Mouse (Mus musculus): ENCODE measurements at regions not wholly inside any gene's neighbourhood (a gene's known extent, or its start where the extent isn't known, plus 50 kb on each side); places are given as distances from the start of the nearest gene placed in this dataset.

DNA sequence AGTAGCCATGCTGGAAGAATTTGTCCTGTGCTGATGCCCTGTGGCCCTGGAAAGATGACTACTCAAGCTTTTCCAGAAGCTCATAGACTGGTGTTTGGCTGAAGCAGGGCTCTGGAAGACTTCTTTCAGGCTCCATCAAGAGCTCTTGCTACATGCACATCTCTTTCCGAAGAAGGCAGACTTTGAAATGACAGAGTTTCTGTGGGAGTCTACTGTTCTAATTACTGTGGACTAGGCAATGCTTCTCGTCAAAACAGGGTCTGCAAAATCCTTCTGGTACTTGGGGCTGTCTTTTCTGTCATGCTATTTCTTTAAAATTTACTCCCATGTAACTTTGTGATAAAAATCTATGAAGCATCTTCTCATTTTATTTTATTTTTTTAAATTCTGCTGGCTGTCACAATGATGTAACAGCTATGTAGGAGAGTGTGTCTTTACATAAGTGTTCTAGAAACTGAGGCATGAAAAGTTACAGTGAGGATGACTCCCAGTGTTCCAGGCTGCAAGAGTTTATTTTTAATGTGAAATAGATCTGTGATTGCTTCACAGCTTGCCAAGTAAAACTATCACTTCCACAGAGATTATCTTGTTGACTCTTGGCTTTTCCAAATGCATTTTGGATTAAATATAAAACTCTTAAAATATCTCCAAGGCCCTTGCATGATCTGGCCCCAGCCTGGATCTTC lies 244.9 kb upstream of the Nmur2 start:
- H3K4me3 ChIP-seq (replicated peaks), result no peak overlapping the region
- no peak overlapping the region for H3K27ac ChIP-seq
- WGBS, result 78% methylated on average over 2 of the region's 2 CpGs
- ATAC-seq (ENCODE audit: insufficient number of reproducible peaks, insufficient read depth, low FRiP score, low TSS enrichment, low read depth), result no peak
- H3K4me1 ChIP-seq (replicated peaks), result no peaks in the 10 kb centered on the region
- H3K27me3 ChIP-seq, result no peaks in the 10 kb centered on the region
- no peaks in the 10 kb centered on the region for H3K9me3 ChIP-seq
- H3K9ac ChIP-seq (replicated peaks), result no peak overlapping the region
- H3K36me3 ChIP-seq, result no peaks in the 10 kb centered on the region
- no peak overlapping the region for H3K4me2 ChIP-seq

- Histone ChIP-seq H3K4me3 (replicated peaks) (no peak overlapping the region), H3K27ac (no peak overlapping the region), H3K9ac (replicated peaks) (no peak overlapping the region), H3K4me2 (no peak overlapping the region), H3K27me3 (no peaks in the 10 kb centered on the region), H3K4me1 (replicated peaks) (no peaks in the 10 kb centered on the region), H3K9me3 (no peaks in the 10 kb centered on the region), H3K36me3 (no peaks in the 10 kb centered on the region)
- no peak for ATAC-seq (ENCODE audit: insufficient number of reproducible peaks, insufficient read depth, low FRiP score, low TSS enrichment, low read depth)
- 83% methylated on average over 4 of the region's 4 CpGs for WGBS
Measured at GRCm38 (mm10) chr11:56281201-56281600, 240.4 kb upstream of the Nmur2 start.

DNA sequence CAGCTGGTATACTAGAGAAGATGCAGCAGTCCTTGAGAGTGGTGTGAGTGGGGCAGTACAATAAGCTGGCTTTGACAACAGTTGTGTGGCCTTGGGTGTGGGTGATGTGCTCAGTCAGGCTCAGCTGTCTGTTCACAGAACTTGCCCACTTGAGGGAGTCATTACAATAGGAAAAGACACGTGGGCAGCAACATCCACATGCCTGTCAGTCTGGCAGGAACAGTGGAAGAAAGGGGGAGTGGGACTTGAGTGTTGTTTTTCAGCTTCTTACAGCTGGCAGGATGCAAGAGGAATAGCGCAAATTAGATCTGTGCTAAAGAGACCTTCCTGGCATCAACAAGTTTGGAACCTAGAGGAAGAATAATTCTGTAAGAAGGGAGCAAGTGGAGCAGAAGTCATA lies 239.4 kb upstream of the Nmur2 start:
- Histone ChIP-seq H3K4me3 (replicated peaks) (no peak overlapping the region), H3K9ac (replicated peaks) (no peak overlapping the region), H3K27ac (no peak overlapping the region), H3K4me2 (no peak overlapping the region), H3K9me3 (no peaks in the 10 kb centered on the region), H3K36me3 (no peaks in the 10 kb centered on the region), H3K4me1 (replicated peaks) (no peaks in the 10 kb centered on the region), H3K27me3 (no peaks in the 10 kb centered on the region)
- ATAC-seq (ENCODE audit: insufficient number of reproducible peaks, insufficient read depth, low FRiP score, low TSS enrichment, low read depth), result no peak
- 57% methylated on average over 2 of the region's 2 CpGs for WGBS

DNA sequence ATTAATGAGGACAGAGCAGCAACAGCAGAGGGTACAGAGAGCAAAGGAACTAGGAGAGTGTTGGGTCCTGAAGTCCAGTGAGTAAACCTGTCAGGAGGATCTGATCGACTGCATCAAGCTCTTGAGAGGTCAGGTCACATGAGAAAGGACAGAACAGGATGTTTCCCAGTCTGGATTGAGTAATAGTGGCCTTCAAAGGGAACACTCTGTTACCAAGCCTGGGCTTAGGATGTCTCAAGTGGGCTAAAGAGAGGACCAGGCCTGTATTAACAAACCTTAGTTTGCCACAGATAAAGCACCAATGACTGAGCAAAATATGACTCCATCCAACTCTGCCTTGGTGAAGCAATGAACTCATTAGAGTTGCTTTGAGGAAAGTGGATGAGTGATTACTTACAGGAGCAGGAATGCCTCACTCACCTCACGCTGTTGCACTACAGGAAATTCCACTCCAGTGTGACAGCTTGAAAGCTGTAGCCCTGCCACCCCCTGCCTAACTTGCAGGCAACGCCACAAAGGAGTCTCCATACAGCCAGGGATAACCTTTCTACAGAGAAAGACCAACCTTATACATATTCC lies 229.2 kb upstream of the Nmur2 start:
- no peaks in the 10 kb centered on the region for H3K36me3 ChIP-seq
- H3K9me3 ChIP-seq, result no peaks in the 10 kb centered on the region
- no peak overlapping the region for H3K4me2 ChIP-seq
- no peak for ATAC-seq (ENCODE audit: insufficient number of reproducible peaks, insufficient read depth, low FRiP score, low TSS enrichment, low read depth)
- no peak overlapping the region for H3K9ac ChIP-seq (replicated peaks)
- no peak overlapping the region for H3K27ac ChIP-seq
- WGBS, result 20% methylated on average over 3 of the region's 3 CpGs
- H3K4me3 ChIP-seq (replicated peaks), result no peak overlapping the region
- no peaks in the 10 kb centered on the region for H3K27me3 ChIP-seq
- H3K4me1 ChIP-seq (replicated peaks), result no peaks in the 10 kb centered on the region

- Histone ChIP-seq H3K36me3 (no peaks in the 10 kb centered on the region), H3K9me3 (no peaks in the 10 kb centered on the region), H3K27me3 (no peaks in the 10 kb centered on the region), H3K9ac (replicated peaks) (no peak overlapping the region), H3K4me1 (replicated peaks) (no peaks in the 10 kb centered on the region), H3K4me3 (replicated peaks) (no peak overlapping the region), H3K4me2 (no peak overlapping the region), H3K27ac (no peak overlapping the region)
- 94% methylated on average over 10 of the region's 10 CpGs for WGBS
- ATAC-seq (ENCODE audit: insufficient number of reproducible peaks, insufficient read depth, low FRiP score, low TSS enrichment, low read depth), result no peak
Measured at GRCm38 (mm10) chr11:56262726-56263125, 221.9 kb upstream of the Nmur2 start.

DNA sequence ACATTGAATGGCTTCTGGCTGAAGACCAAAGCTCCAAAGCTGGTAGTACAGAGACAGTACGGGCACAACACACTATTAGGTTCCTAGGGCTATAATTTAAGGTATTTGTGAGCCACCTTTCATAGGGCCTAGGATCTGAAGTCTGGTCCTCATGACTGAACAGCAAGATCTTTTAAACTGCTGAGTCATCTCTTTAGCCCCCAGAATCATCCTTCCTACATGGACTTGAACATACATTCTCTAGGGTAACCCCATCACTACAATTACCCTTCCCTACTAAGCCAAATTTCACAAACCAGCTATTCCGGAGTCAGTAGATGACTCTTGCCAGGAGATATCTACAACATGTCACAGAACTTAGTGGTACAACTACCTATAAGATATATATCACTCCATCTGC lies 215.5 kb upstream of the Nmur2 start:
- Histone ChIP-seq H3K27ac (no peak overlapping the region), H3K4me1 (replicated peaks) (no peaks in the 10 kb centered on the region), H3K9me3 (no peaks in the 10 kb centered on the region), H3K36me3 (no peaks in the 10 kb centered on the region), H3K27me3 (no peaks in the 10 kb centered on the region), H3K9ac (replicated peaks) (no peak overlapping the region), H3K4me2 (no peak overlapping the region), H3K4me3 (replicated peaks) (no peak overlapping the region)
- WGBS, result 86% methylated on average over 2 of the region's 2 CpGs
- no peak for ATAC-seq (ENCODE audit: insufficient number of reproducible peaks, insufficient read depth, low FRiP score, low TSS enrichment, low read depth)

DNA sequence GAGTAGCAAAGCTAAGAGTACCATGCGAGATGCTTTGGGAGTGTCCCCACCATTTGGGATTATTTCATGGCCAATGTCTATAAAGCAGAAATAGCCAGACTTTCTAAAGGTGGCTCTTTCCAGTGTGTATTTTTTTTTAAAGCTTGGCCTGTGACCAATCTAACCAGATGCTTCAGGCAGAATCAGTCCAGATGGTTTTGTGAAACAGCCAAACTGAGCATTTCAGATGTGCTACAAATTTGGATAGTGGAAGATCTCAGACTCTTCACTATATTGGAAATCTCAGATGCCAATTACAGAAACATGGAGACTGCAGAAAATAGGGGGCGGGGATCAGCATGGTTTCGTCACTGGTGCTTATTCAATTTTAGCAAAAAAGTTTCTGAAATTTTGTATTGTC lies 213.6 kb upstream of the Nmur2 start:
- Histone ChIP-seq H3K4me1 (replicated peaks) (no peaks in the 10 kb centered on the region), H3K4me3 (replicated peaks) (no peak overlapping the region)
- 90% methylated on average over 3 of the region's 3 CpGs for WGBS

GRCm38 (mm10) chr11:56247333-56247823 lies 206.6 kb upstream of the Nmur2 start:
- Histone ChIP-seq H3K9me3 (no peaks in the 10 kb centered on the region), H3K9ac (replicated peaks) (no peak overlapping the region), H3K4me3 (replicated peaks) (no peak overlapping the region), H3K4me2 (no peak overlapping the region), H3K4me1 (replicated peaks) (0 out of 2 replicates have a peak, but pooled peaks cover 3% of the 10 kb centered on the region), H3K27ac (no peak overlapping the region), H3K36me3 (no peaks in the 10 kb centered on the region), H3K27me3 (no peaks in the 10 kb centered on the region; the same call in 1 of the 2 replicates)
- WGBS, result 49% methylated on average over 4 of the region's 4 CpGs
- no peak for ATAC-seq (ENCODE audit: insufficient number of reproducible peaks, insufficient read depth, low FRiP score, low TSS enrichment, low read depth)

More for the DNA sequence above, 213.6 kb upstream of the Nmur2 start:
- Histone ChIP-seq H3K4me2 (no peak overlapping the region), H3K36me3 (no peaks in the 10 kb centered on the region), H3K27ac (no peak overlapping the region), H3K9me3 (no peaks in the 10 kb centered on the region), H3K27me3 (no peaks in the 10 kb centered on the region), H3K9ac (replicated peaks) (no peak overlapping the region)
- ATAC-seq (ENCODE audit: insufficient number of reproducible peaks, insufficient read depth, low FRiP score, low TSS enrichment, low read depth), result no peak

DNA sequence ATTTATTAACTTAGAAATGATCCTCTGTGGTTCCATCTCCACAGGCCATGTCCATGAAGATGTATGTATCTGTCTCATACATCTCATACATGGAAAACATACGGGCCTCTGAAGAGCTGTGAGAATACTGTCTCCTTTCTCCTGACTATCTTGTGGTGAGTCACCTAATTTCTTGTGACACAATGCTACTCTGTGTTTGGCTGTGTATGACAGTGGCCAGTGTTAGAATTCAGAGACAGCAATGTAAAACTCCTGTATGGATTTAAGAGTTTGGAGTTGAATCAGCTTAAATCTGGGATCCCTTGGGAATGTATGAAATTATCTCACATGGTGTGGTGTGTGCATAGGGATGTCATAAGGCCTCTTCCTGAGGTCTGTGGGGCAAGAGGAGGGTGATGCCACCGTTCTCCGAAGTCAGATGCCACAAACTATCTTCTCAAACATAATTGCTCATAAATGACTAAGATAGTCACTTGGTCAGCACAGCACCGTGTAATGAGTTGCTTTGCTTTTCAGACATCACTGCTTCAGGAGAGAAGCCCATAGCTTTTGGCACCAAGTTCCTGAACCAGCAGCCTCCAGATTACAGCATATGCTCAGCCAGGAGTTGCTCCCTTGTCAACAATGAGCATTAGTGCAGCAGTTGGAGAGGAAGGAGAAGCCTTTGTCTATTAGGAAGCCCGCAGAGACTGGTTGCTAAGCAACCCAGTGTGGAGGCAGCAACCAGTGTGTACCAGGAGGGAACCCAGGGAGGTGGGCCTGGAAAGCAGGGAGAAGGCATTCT lies 205.9 kb upstream of the Nmur2 start:
- Histone ChIP-seq H3K9ac (replicated peaks) (no peak overlapping the region), H3K27me3 (no peaks in the 10 kb centered on the region; the same call in 1 of the 2 replicates), H3K4me3 (replicated peaks) (no peak overlapping the region), H3K27ac (no peak overlapping the region), H3K36me3 (no peaks in the 10 kb centered on the region), H3K9me3 (no peaks in the 10 kb centered on the region), H3K4me1 (replicated peaks) (0 out of 2 replicates have a peak, but pooled peaks cover 3% of the 10 kb centered on the region), H3K4me2 (no peak overlapping the region)
- WGBS, result 62% methylated on average over 5 of the region's 5 CpGs
- ATAC-seq (ENCODE audit: insufficient number of reproducible peaks, insufficient read depth, low FRiP score, low TSS enrichment, low read depth), result no peak; the same call in 1 of the 2 replicates

DNA sequence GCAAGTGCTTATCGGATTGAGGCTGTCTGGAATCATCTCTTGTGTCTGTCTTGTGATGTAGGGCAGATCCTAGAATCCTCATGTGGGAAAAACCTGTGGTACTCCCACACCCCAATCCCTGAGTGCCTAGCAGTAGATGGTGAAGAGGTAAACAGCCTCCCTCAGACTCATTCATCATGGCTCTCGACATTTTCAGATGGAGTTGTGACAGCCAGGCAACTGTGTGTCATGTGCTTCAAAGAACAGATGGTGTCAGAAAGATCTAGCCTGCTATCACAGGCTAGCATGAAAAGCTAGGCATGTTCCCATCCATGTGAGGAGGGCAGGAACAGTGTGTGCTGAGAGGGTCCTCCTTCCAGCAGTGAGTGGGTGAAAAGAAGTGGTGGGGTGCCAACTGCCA lies 204.1 kb upstream of the Nmur2 start:
- H3K36me3 ChIP-seq, result no peaks in the 10 kb centered on the region
- no peak overlapping the region for H3K4me2 ChIP-seq
- no peak overlapping the region for H3K27ac ChIP-seq
- H3K4me3 ChIP-seq (replicated peaks), result no peak overlapping the region
- WGBS, result 78% methylated on average over 2 of the region's 2 CpGs
- no peaks in the 10 kb centered on the region for H3K9me3 ChIP-seq
- H3K4me1 ChIP-seq (replicated peaks), result 0 out of 2 replicates have a peak, but pooled peaks cover 3% of the 10 kb centered on the region
- no peak for ATAC-seq (ENCODE audit: insufficient number of reproducible peaks, insufficient read depth, low FRiP score, low TSS enrichment, low read depth)
- no peaks in the 10 kb centered on the region; the same call in 1 of the 2 replicates for H3K27me3 ChIP-seq
- H3K9ac ChIP-seq (replicated peaks), result no peak overlapping the region

DNA sequence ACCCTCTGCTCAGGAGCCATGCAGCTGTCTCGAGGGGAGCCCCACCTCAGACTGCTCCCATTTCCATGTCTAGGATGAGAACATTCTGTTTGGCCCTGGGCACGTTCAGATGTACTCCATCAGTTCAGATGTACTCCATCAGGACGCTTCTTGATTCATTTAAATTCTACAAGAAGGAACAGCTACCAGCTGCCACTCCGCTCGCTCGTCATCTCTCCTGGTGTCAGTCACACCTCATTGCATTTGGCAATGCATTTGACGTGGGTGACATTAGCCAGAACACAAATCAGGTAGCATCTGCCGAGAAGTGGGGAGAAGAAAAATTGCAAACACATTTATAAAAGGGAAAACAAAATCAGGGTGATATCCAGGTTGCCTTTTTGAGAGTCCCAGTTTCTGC lies 202.6 kb upstream of the Nmur2 start:
- Histone ChIP-seq H3K4me3 (replicated peaks) (no peak overlapping the region), H3K4me1 (replicated peaks) (0 out of 2 replicates have a peak, but pooled peaks cover 3% of the 10 kb centered on the region), H3K27me3 (no peaks in the 10 kb centered on the region; the same call in 1 of the 2 replicates), H3K4me2 (no peak overlapping the region), H3K27ac (no peak overlapping the region), H3K9me3 (no peaks in the 10 kb centered on the region), H3K36me3 (no peaks in the 10 kb centered on the region), H3K9ac (replicated peaks) (no peak overlapping the region)
- no peak for ATAC-seq (ENCODE audit: insufficient number of reproducible peaks, insufficient read depth, low FRiP score, low TSS enrichment, low read depth)
- 76% methylated on average over 8 of the region's 8 CpGs for WGBS

Measured in limb, embryonic 12.5 days (tissue).